Mouse (Mus musculus): ENCODE results near the gene Bloc1s1. TPM values are rescaled to one million over a fixed set of nuclear protein-coding genes. Genes with fewer than 3 reads are reported as not detected.
A peak's percentile ranks its signal among the peaks of the same experiment; 100 is the strongest.

Bloc1s1 gene
- total and polyA plus RNA-seq, 3 experiments = 45.1 to 70.6 TPM; not detected in 1

DNA sequence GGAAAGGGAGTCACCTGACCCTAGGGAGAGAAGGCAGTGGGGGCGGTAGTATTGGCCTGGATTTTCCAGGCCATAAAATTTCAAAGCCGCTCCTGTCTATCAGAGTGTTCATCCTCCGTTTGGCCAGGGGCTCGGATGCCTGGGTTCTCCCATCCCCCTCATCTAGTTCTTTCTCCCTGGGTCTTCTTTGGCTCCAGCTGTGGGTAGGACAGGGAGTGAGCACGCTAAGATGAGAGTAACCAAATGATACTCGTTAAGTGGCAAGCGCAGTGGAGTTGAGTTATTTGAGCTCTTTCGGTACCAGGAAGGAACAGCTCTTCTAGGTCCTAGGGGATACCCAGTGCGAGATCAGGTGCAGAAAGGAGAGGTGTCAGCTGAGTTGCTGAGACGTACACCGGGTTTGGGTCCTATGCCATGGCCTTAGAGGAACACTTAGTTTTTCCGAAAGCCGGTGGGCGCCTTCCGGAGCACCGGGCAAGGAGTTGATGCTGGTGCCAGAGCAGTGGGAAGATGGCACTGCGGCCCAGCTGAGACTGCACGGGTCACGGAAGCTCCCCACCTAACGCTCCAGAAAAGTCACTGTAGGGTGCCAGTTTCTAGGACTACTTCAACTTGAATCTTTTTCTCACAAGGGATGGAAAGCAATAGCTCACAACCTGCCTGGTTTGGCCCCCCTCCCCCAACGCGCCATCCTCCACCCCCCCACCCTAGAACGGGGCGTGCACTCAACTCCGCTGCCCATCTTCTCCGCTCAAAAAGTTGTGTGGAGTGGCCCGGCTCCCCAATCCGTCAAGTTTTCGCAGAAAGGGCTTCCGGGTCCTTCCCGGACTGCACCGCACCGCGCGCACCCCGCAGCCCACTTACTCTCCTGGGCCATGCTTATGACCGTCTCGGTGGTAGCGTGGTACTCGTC lies 33.2 kb downstream of the Bloc1s1 start:
- no peak overlapping the region for H3K27ac ChIP-seq (ENCODE audit: control insufficient read depth, low read depth, low read length)
- peaks cover 0 to 7% of the 10 kb centered on the region in 2 experiments; a peak in 2 of 4 replicates for H3K36me3 ChIP-seq (ENCODE audit: control insufficient read depth in 1 of 2, insufficient read depth in 2 of 2, low read length in 2 of 2)
- no peaks in the 10 kb centered on the region for H3K9me3 ChIP-seq (replicated peaks; ENCODE audit: insufficient read depth, low read length)
- no peaks in the 10 kb centered on the region for H3K27me3 ChIP-seq (ENCODE audit: control insufficient read depth in 1 of 2, insufficient read depth in 2 of 2, low read length in 2 of 2)
- peaks cover 3% of the 10 kb centered on the region; the same call in 1 of the 2 replicates for H3K79me2 ChIP-seq (ENCODE audit: control insufficient read depth, insufficient read depth, low read length, poor library complexity)
- H3K4me1 ChIP-seq (ENCODE audit: control insufficient read depth in 1 of 2, insufficient read depth in 2 of 2, low read length in 2 of 2) = peaks cover 0 to 16% of the 10 kb centered on the region in 2 experiments; a peak in 3 of 4 replicates
- peak overlapping the region; percentile 83 for H3K9ac ChIP-seq (ENCODE audit: control insufficient read depth, low read depth, low read length, poor library complexity, severe bottlenecking)
- no peak for DNase-seq (ENCODE audit: low read depth, low spot score)
- TF ChIP-seq MXI1 (IDR thresholded peaks at IDR 0.05; ENCODE audit: low read depth, low read length) = 0 out of 2 replicates have a peak, but pooled peaks have one; percentile 18
- no peak for TF ChIP-seq ZNF384 (IDR thresholded peaks at IDR 0.05; ENCODE audit: low read depth, low read length)
- no peak for TF ChIP-seq BHLHE40 (IDR thresholded peaks at IDR 0.05; ENCODE audit: borderline replicate concordance, low read depth, low read length)
- TF ChIP-seq E2F4 (IDR thresholded peaks at IDR 0.05; ENCODE audit: borderline replicate concordance, low read depth, low read length) = no peak
- peak; percentile 34; the same call in 1 of the 2 replicates for TF ChIP-seq ELF1 (IDR thresholded peaks at IDR 0.05; ENCODE audit: low read depth, low read length)
- no peak for TF ChIP-seq CTCF (IDR thresholded peaks at IDR 0.05 in 2 of 3, conservative IDR thresholded peaks at IDR 0.05 in 1 of 3; ENCODE audit: control insufficient read depth in 1 of 3, insufficient read depth in 1 of 3, low read depth in 2 of 3, low read length in 3 of 3, poor library complexity in 1 of 3, severe bottlenecking in 1 of 3)
- TF ChIP-seq MEF2A (IDR thresholded peaks at IDR 0.05; ENCODE audit: extremely low read depth, insufficient replicate concordance, low read depth, low read length, poor library complexity, severe bottlenecking) = no peak
- TF ChIP-seq SIN3A (IDR thresholded peaks at IDR 0.05; ENCODE audit: low read length) = no peak
- TF ChIP-seq KAT2A (conservative IDR thresholded peaks at IDR 0.05; ENCODE audit: low read depth, low read length) = no peak
- TF ChIP-seq MAX (IDR thresholded peaks at IDR 0.05; ENCODE audit: low read length) = no peak
- TF ChIP-seq USF1 (IDR thresholded peaks at IDR 0.05; ENCODE audit: low read depth, low read length) = 0 out of 2 replicates have a peak, but pooled peaks have one; percentile 18
- TF ChIP-seq ZMIZ1 (IDR thresholded peaks at IDR 0.05; ENCODE audit: low read depth, low read length) = no peak
- no peak for TF ChIP-seq GATA1 (IDR thresholded peaks at IDR 0.05; ENCODE audit: low read depth, low read length)
- peak; percentile 45; the same call in 1 of the 2 replicates for TF ChIP-seq MAZ (IDR thresholded peaks at IDR 0.05; ENCODE audit: low read depth, low read length)
- TF ChIP-seq UBTF (IDR thresholded peaks at IDR 0.05; ENCODE audit: borderline replicate concordance, insufficient read depth, low read depth, low read length) = no peak
- peak overlapping the region; percentile 89 to 95 for H3K4me3 ChIP-seq (ENCODE audit: control insufficient read depth in 1 of 2, insufficient read depth in 1 of 2, low read depth in 2 of 2, low read length in 2 of 2)

DNA sequence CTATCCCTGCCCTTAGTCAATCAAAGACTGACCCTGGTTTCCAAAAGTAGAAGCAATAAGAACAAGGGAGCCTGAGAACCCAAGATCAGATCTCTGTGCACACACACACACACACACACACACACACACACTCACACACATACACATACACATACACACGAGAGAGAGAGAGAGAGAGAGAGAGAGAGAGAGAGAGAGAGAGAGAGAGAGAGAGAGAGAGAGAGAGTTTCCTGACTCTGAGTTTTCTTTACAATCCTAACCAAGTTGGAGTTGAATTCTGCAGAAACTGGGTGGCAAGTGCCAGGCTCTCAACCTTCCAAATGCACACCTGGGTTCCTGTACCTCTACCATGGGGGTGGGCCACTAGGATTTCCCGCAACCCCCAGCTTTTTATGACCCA lies 34.0 kb downstream of the Bloc1s1 start:
- Histone ChIP-seq H3K9me3 (replicated peaks; ENCODE audit: insufficient read depth, low read length) (no peaks in the 10 kb centered on the region), H3K36me3 (ENCODE audit: control insufficient read depth in 1 of 2, insufficient read depth in 2 of 2, low read length in 2 of 2) (peaks cover 0 to 5% of the 10 kb centered on the region in 2 experiments; a peak in 3 of 4 replicates), H3K4me1 (ENCODE audit: control insufficient read depth in 1 of 2, insufficient read depth in 2 of 2, low read length in 2 of 2) (peaks cover 0 to 11% of the 10 kb centered on the region in 2 experiments; a peak in 3 of 4 replicates), H3K79me2 (ENCODE audit: control insufficient read depth, insufficient read depth, low read length, poor library complexity) (peaks cover 3% of the 10 kb centered on the region; the same call in 1 of the 2 replicates), H3K4me3 (ENCODE audit: control insufficient read depth in 1 of 2, insufficient read depth in 1 of 2, low read depth in 2 of 2, low read length in 2 of 2) (no peak overlapping the region), H3K27me3 (ENCODE audit: control insufficient read depth in 1 of 2, insufficient read depth in 2 of 2, low read length in 2 of 2) (no peaks in the 10 kb centered on the region), H3K9ac (ENCODE audit: control insufficient read depth, low read depth, low read length, poor library complexity, severe bottlenecking) (no peak overlapping the region), H3K27ac (ENCODE audit: control insufficient read depth, low read depth, low read length) (no peak overlapping the region)
- DNase-seq (ENCODE audit: low read depth, low spot score) = no peak
- TF ChIP-seq ZC3H11A (IDR thresholded peaks at IDR 0.05; ENCODE audit: low read depth, low read length) (no peak), JUND (IDR thresholded peaks at IDR 0.05; ENCODE audit: low read depth, low read length) (peak; percentile 65; the same call in 1 of the 2 replicates)
